Mouse (Mus musculus) CH12.LX (cell line): ENCODE measurements at regions not wholly inside any gene's neighbourhood (a gene's known extent, or its start where the extent isn't known, plus 50 kb on each side); places are given as distances from the start of the nearest gene placed in this dataset.

ENCODE experiments used
- CHD1 ChIP-seq: IDR thresholded peaks from 2 replicates; pipeline ENCODE4 v1.6.1; 2012; ENCODE audit warnings: low read depth, low read length, improper control_type of control experiment, inconsistent platforms
- CTCF ChIP-seq, 2 experiments: IDR thresholded peaks in 1 of 2; conservative IDR thresholded peaks in 1 of 2; 2 replicates each; pipeline ENCODE4 v1.5.1; 2011 to 2012; ENCODE audit warnings: low read depth in 2 of 2, low read length in 2 of 2, improper control_type of control experiment in 1 of 2, inconsistent platforms in 1 of 2, mild to moderate bottlenecking in 1 of 2, moderate library complexity in 1 of 2
- GABPA ChIP-seq: IDR thresholded peaks from 2 replicates; pipeline ENCODE4 v1.6.1; 2012; ENCODE audit warnings: low read depth, low read length, improper control_type of control experiment, inconsistent platforms; ENCODE audit not compliant: insufficient replicate concordance

- TF ChIP-seq GABPA, result no peak
- TF ChIP-seq CTCF (conservative IDR thresholded peaks at IDR 0.05 in 1 of 2, IDR thresholded peaks at IDR 0.05 in 1 of 2; ENCODE audit: low read depth in 2 of 2, low read length in 2 of 2), result no peak
- TF ChIP-seq CHD1, result no peak
Measured at GRCm38 (mm10) chr16:51675101-51675500, 355.9 kb upstream of the Cblb start.
